Mouse (Mus musculus) c-Kit-positive CD71-positive TER-119-positive erythroid progenitor cells, embryonic 14.5 days (primary cell): ENCODE results near the gene Sart1.
"Not testable (repeated sequence)": the region's sequence is repeated elsewhere in the genome, so short reads cannot be mapped to it uniquely, and the experiment has no call there.

Experiments
- DNase-seq: peaks from one replicate; pipeline ENCODE4 v3.0.0-alpha.2; 2013; ENCODE audit warnings: low spot score

Sart1 gene

DNA sequence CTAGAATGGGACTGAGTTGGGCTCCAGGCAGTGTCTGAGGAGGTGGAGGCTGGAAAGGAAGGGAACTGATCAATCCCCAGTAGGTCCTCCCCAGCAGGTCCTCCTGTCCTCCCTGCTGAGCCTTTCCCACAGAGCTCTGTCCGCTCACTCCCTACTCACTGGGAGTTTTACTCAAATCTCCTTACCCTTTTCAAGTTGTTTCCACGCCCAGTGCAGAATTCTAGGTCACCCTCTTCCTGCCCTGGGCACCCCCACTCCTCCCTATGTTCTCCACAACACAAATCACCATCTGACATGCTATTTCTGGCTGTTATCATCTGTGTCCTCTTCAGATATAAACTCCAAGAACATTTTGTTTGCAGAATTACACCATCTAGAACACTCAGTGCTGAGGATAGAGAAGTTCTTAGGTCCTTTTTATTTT, 26.0 kb upstream of the Sart1 start:
- no peak for DNase-seq

DNA sequence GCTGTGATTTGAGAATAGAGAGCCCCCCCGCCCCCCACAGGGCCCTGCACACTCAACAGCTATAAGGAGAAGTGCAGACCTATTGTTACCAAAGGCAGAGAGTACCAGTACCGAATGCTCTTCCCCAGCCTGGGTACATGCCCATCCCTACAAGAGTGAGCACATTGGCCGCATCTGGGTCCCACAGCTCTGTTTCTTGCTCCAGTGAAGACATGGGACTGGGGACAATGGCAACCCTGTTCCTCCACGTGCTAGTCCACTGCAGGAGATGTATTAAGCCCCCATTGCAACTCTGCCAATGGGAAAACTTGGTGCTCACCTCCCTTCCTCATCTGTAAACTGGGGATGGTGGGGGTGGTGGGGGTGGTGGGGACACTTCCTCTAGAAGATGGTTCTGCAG, 25.3 kb upstream of the Sart1 start:
- DNase-seq: no peak

DNA sequence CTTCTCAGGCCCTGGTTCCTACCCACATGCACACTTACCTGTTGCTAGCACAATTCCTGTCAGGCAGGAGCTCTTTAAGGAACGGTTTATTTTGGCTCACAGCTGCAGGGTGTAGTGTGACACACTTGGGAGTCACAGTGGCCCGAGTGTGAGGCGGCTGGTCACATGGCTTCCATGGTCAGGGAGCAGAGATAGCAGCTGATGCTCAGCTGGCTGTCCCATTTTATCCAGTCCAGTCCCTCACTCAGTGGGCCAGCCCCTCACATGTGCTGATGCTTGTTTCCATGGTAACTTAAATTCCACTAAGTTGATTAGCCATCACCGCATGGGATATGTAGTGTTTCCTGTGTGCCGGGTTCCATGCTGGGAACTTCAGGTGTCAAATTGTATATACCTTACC, 23.5 kb upstream of the Sart1 start:
- DNase-seq: no peak

DNA sequence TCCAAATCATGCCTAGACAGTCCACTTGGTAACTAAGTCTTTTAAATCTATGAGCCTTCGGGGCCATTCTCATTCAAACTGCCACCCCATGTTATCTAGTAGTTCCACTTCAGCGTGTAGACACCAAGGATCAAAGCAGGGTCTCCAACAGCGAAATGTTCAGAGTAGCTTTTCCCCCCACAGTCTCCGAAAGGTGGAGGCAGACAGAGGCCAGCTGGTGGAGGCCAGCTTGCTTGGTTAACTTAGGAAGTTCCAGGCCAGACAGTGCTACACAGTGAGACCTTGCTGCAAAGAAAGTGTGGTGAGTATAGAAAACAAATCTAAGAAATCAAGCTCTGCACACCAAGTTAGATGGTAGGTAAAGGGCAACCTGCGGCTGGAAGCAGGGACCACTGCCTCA, 22.1 kb upstream of the Sart1 start:
- DNase-seq: no peak

DNA sequence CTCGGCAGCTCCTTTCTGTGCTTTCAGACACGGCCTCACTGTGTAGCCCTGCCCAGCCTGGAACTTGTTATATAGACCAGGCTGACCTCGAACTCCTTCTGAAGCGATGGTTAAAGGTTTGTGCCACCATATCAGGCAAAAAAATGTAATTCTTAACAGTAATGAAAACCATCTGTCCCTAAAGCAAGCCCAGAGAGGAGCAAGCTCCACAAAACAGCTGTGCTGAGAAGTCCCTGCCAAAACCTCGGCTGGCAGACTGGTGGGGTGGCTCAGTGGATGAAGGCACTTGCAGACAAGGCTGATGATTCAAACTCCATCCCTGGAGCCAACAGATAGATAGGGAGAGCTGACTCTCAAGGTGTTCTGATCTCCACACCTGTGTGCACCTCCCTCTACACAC, 20.6 kb upstream of the Sart1 start:
- no peak for DNase-seq

DNA sequence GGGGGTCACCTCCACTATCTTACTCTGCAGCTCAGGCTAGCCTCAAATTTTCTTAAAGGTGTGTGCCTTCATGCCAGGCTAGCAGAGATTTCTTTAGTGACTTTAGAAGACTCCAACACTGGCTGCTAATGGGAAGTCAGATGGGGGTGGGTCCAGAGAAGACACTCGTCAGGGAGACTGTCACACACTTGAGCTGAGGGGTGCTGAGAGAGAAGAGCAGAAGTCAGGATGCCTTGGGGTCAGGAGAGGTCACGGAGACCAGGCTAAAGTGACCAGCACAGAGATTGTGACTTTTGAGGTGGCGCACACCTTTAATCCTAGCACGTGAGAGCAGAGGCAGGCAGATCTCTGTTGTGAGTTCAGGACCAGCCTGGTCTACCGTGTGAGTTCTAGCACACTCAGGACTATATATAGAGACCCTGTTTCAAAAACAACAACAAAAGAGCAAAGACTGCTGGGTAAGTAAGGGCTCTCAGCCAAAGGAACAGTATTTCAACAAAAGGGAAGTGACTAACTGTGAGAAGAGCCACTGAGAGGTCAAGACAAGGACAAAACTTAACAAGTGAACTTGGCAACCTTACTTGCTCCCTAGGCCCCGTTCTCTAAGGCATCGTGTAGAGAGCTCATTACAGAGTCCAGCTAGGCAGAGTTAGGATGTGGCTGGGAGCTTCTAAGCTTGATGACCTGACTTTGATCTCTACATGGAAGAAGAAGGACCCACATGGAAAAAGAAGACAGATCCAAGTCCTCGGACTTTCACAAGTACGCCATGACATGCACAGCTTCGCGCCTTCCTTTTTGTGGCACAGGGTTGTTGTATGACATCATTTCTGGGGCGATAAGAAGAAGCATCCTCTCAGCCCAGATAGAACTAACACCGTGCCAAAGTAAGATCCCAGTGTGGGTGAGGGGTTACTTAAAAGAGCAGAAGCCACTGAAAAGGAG, 19.8 kb upstream of the Sart1 start:
- DNase-seq: no peak

DNA sequence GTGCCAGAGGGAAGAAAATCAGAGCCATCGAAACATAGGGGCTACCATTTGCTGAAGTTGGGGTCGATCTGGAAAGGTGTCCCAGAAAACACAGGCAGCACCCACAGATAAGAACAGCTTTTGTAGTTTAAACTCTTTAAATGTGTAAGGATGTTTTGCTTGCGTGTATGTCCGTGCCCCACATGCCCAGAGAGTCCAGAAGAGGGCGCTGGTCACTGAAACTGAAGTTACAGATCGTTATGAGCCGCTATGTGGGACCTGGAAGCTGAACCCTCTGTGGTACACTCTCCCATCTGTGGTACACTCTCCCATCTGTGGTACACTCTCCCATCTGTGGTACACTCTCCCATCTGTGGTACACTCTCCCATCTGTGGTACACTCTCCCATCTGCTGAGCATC, 18.6 kb upstream of the Sart1 start:
- peak; percentile 57 for DNase-seq

DNA sequence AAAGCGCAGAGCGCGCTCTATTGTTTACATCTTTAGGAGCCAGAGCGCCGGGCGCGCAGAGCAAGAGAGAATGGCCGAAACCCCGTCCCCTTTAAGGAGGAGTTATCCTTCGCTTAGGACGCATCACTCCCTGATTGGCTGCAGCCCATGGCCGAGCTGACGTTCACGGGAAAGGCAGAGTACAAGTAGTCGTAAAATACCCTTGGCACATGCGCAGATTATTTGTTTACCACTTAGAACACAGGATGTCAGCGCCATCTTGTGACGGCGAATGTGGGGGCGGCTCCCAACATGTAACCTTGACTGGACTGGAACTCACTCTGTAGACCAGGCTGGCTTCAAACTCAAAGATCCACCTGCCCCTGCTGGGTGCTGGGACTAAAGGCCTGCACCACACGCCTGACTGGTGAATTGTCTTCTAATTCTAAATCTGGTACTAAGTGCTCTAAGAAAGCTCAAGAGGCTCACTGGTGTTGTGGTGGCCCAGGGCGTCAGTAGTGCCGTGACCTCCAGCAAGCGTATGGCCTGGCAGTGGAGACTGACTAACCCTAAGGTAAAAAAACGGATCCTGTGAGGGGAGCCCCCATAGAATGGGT, 18.1 kb upstream of the Sart1 start:
- DNase-seq: not testable (repeated sequence)

DNA sequence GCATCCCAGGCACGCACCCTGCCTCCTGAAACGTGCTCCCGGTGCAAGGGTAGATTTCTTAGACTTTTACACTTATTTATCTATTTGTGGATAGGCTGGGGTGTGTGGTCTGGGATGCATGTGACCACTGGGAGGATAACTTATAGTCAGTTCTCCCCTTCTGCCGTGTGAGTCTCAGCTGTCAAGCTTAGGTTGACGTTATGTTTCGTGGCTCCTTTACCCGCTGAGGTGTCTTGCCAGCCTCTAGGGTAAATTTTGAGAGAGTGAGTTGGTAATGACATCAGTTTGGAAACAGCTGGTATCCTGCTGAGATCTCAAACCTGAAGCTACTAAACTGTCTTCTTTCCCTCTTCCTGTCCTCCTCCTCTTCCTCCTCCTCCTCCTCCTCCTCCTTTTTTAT, 17.4 kb upstream of the Sart1 start:
- no peak for DNase-seq

DNA sequence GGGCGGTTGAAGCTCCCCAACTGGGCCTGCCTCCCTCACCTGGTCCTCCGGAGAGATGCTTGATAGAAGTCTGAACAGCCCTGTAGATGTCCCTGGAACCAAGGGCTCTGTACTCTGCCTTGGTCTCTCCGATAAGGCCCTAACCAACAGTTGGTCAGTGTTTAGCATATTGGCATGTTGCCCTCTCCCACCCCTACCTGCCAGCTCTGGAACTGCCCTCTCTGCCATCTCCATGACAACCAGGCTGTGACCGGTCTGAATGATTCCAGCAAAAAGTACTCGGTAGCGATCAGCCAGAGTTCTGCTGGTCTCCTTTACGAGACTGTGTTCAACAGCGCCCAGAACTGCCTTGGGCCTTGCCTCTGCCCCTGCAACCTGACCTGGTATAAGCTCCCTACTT, 13.8 kb upstream of the Sart1 start, which contains the start of gene Tsga10ip:
Gene Tsga10ip (minus strand): TSS at position 234 of the 400 bp plus-strand sequence.
- no peak for DNase-seq

DNA sequence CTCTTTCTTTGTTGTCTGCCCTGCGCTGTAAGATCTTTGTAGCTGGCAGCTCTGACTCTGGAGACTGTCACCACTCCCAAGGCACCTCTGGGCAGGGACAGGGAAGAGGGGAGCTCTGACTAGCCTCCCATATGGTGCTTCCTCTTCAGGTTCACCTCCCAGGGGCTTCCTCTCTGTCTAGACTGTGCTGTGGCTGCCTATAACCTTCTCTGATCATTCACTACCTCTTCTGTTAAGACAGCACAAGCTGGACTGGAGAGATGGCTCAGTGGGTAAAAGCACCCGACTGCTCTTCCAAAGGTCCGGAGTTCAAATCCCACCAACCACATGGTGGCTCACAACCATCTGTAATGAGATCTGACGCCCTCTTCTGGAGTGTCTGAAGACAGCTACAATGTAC, 12.6 kb upstream of the Sart1 start:
- not testable (repeated sequence) for DNase-seq

DNA sequence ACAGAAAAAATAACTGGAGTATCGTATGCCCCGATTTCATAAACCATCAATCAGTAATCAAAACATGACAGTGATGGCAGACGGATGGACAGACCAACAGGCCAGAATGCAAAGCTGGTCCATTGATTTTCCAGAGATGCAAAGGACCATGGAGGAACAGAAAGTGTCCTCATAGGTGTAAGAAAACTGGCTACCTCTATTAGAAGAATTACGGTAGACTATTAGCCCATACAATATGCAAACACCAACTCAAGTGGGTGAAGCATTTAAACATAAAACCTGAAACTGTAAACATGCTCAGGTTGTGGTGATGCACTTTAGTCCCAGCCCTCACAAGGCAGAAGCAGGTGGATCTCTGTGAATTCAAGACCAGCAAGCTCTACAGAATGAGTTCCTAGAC, 6.9 kb upstream of the Sart1 start:
- no peak for DNase-seq

DNA sequence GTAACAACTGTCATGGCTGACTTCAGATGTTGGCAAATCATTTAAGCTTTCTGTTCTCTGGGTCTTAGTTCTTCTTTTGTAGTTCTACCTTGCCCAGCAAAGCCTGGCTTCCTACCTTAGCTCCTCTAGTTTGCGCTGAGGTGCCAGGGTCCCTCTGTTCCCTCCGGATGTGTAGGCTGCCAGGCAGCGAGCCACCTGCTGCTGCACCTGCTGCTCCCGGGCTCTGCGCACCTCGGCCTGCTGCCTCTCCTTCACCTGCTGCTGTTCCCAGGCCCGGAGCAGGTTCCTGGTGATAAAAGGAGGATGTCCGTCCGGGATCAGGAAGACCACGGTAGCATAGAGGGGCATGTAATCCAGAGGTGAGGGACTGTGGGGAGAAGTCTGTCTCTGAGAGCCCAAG, 5.7 kb upstream of the Sart1 start:
- DNase-seq: no peak

DNA sequence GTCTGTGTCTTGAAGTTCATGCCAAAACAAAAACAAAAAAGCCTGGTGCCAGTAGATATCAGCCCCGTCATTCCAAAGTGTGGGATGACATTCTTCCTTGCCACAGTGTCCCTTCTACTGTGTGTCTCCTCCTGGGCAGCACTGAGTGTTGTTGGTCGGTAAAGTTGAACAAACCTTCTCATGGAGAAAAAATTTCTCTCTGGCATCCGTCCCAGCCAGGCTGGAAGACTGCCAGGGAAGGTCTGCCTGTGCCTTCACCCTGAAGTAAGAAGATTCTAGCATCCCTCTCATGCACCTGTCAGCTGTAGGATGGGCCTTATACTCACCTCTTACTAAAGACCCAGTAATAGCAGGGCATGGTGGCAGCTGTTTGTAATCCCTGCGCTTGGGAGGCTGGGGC, 4.4 kb upstream of the Sart1 start:
- no peak for DNase-seq

DNA sequence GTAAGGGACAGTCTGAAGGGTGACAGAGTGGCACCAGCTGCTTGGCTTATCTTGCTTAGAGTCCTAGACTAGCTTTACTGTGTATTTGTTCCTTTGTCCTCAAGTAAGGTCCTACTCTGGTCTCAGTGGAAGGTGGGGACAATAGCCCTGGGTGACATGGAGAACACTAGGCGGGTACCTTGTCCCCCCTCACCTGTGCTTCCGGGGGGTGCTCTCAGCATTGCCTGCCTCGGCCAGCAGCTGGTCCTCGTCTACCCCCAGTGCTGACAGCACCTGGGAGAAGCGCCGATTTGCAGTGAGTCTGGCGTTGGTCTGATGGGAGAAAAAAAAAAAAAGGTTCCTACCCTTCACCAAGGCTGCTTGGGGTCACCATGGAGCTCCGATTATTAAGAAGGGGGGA, 1.9 kb upstream of the Sart1 start:
- DNase-seq: no peak

DNA sequence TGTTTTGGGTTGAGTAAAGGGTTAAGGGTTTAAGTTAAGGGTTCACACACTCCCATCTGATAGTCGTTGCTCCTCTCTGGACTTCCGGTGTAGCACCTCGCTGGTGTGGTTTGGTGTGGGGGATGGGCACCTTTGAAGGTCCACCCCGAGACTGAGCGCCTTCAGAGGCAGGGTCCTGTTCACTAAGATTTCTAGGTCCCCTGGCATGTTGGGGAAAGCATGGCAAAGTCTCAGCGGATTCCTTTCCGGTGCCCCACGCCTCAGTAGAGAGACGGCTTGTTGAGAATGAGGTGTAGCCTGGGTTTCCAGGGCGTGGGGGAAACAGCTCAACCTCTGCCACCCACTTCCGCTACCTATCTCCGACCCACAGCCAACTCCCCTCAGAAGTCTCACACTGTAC, 1.1 kb upstream of the Sart1 start:
- DNase-seq: peak; percentile 65

DNA sequence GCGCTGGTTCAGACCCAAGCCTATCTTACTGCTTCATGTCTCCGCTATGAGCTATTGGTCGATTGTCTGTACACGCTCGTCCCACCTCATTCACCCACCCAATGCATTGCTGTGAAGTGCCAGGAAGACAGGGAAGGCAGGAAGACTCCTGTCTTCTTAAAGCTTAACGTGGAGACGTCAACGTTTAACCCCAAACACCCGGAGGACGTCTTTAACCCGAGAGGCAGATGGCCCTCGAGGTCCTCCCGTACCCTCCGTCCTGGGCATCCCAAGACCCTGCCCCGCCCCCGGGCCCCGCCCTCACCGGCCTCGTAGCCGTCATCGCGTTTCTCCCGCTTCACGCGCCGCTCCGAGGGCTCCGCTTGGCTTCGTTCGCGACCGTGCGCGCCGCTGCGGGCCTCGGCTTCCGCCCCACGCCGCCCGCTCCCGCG, 477 bp downstream of the Sart1 start:
- no peak for DNase-seq

DNA sequence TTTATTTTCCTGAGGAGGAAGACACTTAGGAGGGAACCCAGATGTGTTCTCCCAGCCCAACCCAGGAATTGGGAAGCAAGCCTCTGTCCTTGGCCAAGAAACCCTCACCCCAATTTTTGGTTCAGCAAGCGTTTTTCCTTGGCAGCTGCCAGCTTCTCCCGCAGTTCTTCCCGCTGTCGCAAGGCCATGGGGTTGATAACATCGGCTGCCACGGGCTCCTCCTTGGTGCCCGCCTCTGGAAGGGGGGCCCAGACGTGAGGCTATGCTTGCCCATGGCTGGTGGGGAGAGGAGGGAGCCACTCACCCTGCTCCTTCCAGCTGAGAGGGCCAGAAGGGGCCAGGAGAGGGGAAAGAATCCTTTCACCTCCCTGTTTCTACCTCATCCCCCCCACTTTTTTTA, 3.8 kb downstream of the Sart1 start:
- DNase-seq: no peak

DNA sequence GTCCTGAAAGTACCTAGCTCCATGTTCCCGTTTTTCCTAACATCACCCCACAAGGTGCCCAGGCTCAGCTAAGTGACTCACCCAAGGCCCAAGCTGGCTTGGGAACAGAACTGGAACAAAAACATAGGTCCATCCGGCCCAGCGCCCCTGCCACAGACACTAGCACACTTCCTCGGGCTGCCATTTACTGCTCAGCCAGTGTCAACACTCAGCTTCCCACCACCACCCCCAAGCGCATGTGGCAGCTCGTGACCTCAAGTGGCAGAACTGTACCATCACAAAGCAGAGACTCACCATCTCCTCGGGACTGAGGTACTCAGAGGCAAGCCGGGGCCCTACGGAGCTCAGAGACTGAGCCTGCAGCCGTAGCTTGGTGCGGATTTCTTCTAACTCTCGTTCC, 5.2 kb downstream of the Sart1 start:
- no peak for DNase-seq

DNA sequence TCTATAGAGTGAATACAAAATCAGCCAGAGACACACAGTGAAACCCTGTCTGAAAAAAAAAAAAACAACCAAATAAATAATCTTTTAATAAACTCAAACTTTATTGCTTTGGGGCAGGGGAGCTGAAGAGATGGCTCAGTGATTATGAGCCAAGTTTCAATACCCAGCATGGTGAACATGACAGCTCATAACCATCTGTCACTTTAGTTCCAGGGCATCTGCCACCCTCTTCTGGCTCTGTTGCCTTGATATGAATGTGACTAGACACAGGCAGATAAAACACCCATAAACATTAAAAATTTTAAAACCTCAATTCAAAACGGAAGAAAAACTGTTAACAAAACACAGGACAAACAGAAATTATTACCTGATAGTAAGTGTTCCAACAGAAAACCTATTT, 11.1 kb downstream of the Sart1 start:
- DNase-seq: no peak

DNA sequence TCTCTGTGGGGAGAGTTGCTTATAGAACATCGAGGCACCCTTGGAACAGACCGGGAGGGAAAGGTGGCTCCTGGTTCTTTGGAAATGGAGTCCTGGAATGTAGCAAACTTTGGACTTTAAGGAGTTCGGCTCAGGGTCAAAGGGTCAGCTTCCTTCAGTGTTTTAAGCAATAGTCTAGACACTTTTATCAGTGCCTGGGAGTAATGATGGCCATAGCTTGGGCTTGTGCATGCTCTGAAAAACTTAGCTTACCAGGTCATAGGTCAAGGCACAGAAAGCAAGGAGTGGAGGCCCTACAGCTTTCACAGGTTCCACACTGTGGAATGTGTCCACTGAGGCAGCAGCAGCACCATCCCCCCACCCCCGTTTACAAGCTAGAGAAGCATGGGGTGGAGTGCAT, 13.8 kb downstream of the Sart1 start:
- no peak for DNase-seq

DNA sequence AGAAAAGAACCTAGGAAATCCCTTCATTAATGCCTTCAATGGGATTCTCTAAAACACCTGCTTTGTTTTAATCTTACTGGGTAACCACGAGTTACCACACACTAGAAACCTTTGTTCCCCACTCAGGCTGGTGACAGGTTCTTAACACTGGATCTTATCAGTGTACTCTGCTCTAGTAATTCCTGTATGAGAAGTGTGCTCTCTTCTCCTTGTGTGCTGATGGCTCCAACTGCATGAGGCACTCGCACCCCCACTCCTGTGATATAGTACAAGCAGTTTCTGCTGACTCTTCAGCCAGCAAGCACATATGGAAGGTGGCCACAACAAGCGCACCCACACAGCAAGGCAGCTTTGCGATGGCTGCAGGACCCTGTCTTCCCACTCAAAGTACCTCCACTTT, 14.3 kb downstream of the Sart1 start:
- no peak for DNase-seq

DNA sequence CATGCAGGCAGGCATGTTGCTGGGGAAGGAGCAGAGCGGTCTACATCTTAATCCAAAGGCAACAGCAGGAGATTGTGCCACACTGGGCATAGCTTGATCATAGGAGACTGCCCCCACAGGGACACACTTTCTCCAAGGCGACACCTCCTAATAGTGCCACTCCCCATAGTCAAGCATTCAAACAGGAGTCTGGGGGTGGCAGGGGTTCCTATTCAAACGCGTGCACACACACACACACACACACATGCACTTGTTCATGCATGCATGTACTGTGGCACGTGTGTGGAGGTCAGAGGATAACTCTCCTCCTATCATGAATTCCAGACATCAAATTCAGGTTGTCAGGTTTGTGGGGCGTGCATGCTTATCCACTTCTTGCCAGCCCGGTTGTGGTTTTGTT, 15.8 kb downstream of the Sart1 start:
- no peak for DNase-seq

DNA sequence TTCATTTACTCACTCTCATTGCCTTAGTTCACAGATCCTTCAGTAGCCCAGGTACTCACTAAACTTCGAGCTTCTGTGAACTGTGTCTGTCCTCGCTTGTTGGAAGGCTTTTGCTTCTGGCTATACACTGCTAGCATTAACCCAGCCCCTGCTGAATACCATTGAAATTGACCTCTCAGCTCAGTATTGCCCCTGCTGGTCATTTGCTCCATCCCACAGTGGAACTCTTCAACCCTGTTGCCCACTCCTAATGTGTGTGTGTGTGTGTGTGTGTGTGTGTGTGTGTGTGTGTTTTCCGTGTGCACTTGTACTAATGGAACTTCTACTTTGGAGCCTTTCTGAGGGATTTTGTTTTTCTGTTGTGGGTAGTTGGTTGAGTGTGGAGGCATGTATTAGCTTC, 17.6 kb downstream of the Sart1 start:
- no peak for DNase-seq
